Mouse (Mus musculus) bone marrow, adult 2 months (tissue): Measurements from ENCODE around the gene Praf2.

ENCODE experiments used
- CTCF ChIP-seq: fragments of 200-500 bp; IDR thresholded peaks from 2 replicates; pipeline ENCODE4 v1.5.1; 2011; ENCODE audit warnings: low read length, control low read depth; ENCODE audit not compliant: control insufficient read depth, insufficient read depth
- POLR2A ChIP-seq: fragments of 200-500 bp; IDR thresholded peaks from 2 replicates; pipeline ENCODE4 v1.6.1; 2011; ENCODE audit warnings: low read depth, mild to moderate bottlenecking, control low read depth, low read length, borderline replicate concordance; ENCODE audit not compliant: control insufficient read depth

DNA sequence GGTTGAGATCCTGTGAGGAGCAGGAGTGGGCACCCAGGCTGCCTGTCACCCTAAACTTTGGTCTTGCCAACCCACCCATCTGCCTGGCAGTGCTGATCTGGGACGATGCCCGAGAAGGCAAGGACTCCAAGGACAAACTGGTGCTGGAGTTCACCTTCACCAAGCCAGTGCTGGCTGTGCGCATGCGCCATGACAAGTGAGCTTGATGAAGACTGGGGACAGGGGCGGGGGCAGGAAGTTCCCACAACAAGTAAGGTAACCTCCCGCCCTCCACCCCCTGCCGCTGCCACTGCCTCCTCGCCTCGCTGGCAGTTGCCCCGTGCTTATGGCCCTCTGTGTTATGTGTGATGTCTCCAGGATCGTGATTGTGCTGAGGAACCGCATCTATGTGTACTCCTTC, 2.4 kb upstream of the Praf2 start:
- TF ChIP-seq POLR2A (no peak), CTCF (no peak)
